In genomic region chr13:97545971-97546454, GRCm38 (mm10) we compare ENCODE assay signal across 9 mouse cellular contexts.
DNase-seq lines count a peak whose midpoint lies in the region; ATAC-seq and TF ChIP-seq lines count a peak whose summit lies in the region.
"Had no signal": no experiment of that assay in that cellular context is flagged by ENCODE, and none has a peak within 500 bp of the region (broad histone marks: within the 10 kb centered on the region; RNA-seq: fewer than 3 reads in every experiment).

No protein-coding gene starts in this region.

- peak overlapping the region; percentile 26; the same call in 1 of the 2 replicates for H3K27ac ChIP-seq in hindbrain, postnatal 0 days
- no peak overlapping the region for H3K27ac ChIP-seq in embryonic facial prominence, embryonic 10.5 days (replicated peaks)
- no peak overlapping the region for H3K27ac ChIP-seq in liver, postnatal 0 days (ENCODE audit: low read depth)
- H3K27ac ChIP-seq: embryonic facial prominence, embryonic 12.5 days had no signal

- peak; percentile 73 for ATAC-seq in frontal cortex, adult (ENCODE audit: low TSS enrichment)
- ATAC-seq in hindbrain, postnatal 0 days: peak; percentile 85
- ATAC-seq in liver, postnatal 0 days: no peak

- H3K9me3 ChIP-seq in hindbrain, postnatal 0 days (ENCODE audit: low read length): no peaks in the 10 kb centered on the region
- no peaks in the 10 kb centered on the region for H3K9me3 ChIP-seq in embryonic facial prominence, embryonic 10.5 days
- H3K9me3 ChIP-seq in liver, postnatal 0 days (ENCODE audit: low read length): no peaks in the 10 kb centered on the region
- H3K9me3 ChIP-seq: embryonic facial prominence, embryonic 12.5 days had no signal

- 17% methylated on average over 9 of the region's 9 CpGs for WGBS in hindbrain, postnatal 0 days
- 81% methylated on average over 9 of the region's 9 CpGs for WGBS in embryonic facial prominence, embryonic 10.5 days
- WGBS in liver, postnatal 0 days (ENCODE audit: insufficient replicate concordance): 48% methylated on average over 9 of the region's 9 CpGs

- H3K27me3 ChIP-seq in hindbrain, postnatal 0 days (ENCODE audit: insufficient read depth, low read length): no peaks in the 10 kb centered on the region
- H3K27me3 ChIP-seq in embryonic facial prominence, embryonic 10.5 days (replicated peaks; ENCODE audit: low read depth, poor library complexity, severe bottlenecking): no peaks in the 10 kb centered on the region
- H3K27me3 ChIP-seq in liver, postnatal 0 days (ENCODE audit: insufficient read depth, low read length): no peaks in the 10 kb centered on the region
- H3K27me3 ChIP-seq: embryonic facial prominence, embryonic 12.5 days had no signal

- H3K4me1 ChIP-seq in hindbrain, postnatal 0 days (ENCODE audit: insufficient read depth, low read length): peaks cover 6% of the 10 kb centered on the region; the same call in 1 of the 2 replicates
- peaks cover 27% of the 10 kb centered on the region for H3K4me1 ChIP-seq in embryonic facial prominence, embryonic 10.5 days
- H3K4me1 ChIP-seq in liver, postnatal 0 days (ENCODE audit: insufficient read depth): peaks cover 2% of the 10 kb centered on the region; the same call in 1 of the 2 replicates

- no peak overlapping the region for H3K4me3 ChIP-seq in hindbrain, postnatal 0 days (ENCODE audit: low read length)
- H3K4me3 ChIP-seq in embryonic facial prominence, embryonic 10.5 days: no peak overlapping the region
- no peak overlapping the region for H3K4me3 ChIP-seq in liver, postnatal 0 days (ENCODE audit: low read depth, low read length)
- H3K4me3 ChIP-seq: embryonic facial prominence, embryonic 12.5 days had no signal

- no peak for TF ChIP-seq CTCF in hindbrain, postnatal 0 days (IDR thresholded peaks at IDR 0.05; ENCODE audit: low read depth)
- no peak for TF ChIP-seq CTCF in liver, postnatal 0 days (IDR thresholded peaks at IDR 0.05; ENCODE audit: low read depth)

- H3K9ac ChIP-seq in hindbrain, postnatal 0 days (replicated peaks; ENCODE audit: low read length): no peak overlapping the region
- no peak overlapping the region for H3K9ac ChIP-seq in liver, postnatal 0 days (replicated peaks)
- H3K9ac ChIP-seq: embryonic facial prominence, embryonic 12.5 days had no signal

- H3K36me3 ChIP-seq in hindbrain, postnatal 0 days (ENCODE audit: insufficient read depth, low read length): no peaks in the 10 kb centered on the region
- H3K36me3 ChIP-seq in embryonic facial prominence, embryonic 10.5 days (replicated peaks): no peaks in the 10 kb centered on the region
- H3K36me3 ChIP-seq in liver, postnatal 0 days (replicated peaks; ENCODE audit: insufficient read depth, low read length): no peaks in the 10 kb centered on the region
- H3K36me3 ChIP-seq: embryonic facial prominence, embryonic 12.5 days had no signal

- TF ChIP-seq EP300 in liver, postnatal 0 days (IDR thresholded peaks at IDR 0.05; ENCODE audit: low read depth): no peak

- H3K4me2 ChIP-seq in hindbrain, postnatal 0 days (ENCODE audit: low read depth, low read length): no peak overlapping the region
- no peak overlapping the region for H3K4me2 ChIP-seq in liver, postnatal 0 days (ENCODE audit: low read depth, low read length)
- H3K4me2 ChIP-seq: embryonic facial prominence, embryonic 12.5 days had no signal

- DNase-seq in frontal cortex, postnatal 25 days (ENCODE audit: low spot score in 2 of 2): no peak
- peak; percentile 37 for DNase-seq in retina, postnatal 1 day
- DNase-seq in retina, embryonic 14.5 days (ENCODE audit: low spot score): no peak
- peak; percentile 82 for DNase-seq in hindbrain, postnatal 0 days (ENCODE audit: low spot score)
- DNase-seq in spleen, postnatal 36 days (ENCODE audit: low spot score in 2 of 2): no peak
- DNase-seq in embryonic facial prominence, embryonic 10.5 days (ENCODE audit: low spot score): no peak
- DNase-seq in liver, postnatal 0 days: no peak

Comparison
In these comparisons a context has a peak if more than half of its experiments do, and no peak if none do; other contexts are left out.
1. DNase-seq: peak in retina, postnatal 1 day (single experiment) and hindbrain, postnatal 0 days (single experiment); none in frontal cortex, postnatal 25 days (0 of 2), retina, embryonic 14.5 days (single experiment), spleen, postnatal 36 days (0 of 2), embryonic facial prominence, embryonic 10.5 days (single experiment) and liver, postnatal 0 days (single experiment).